27 mouse cellular contexts compared by ENCODE assay signal in genomic region chr11:114563172-114563571, GRCm38 (mm10).
DNase-seq lines count a peak whose midpoint lies in the region; ATAC-seq and TF ChIP-seq lines count a peak whose summit lies in the region.
"Had no signal": no experiment of that assay in that cellular context is flagged by ENCODE, and none has a peak within 500 bp of the region (broad histone marks: within the 10 kb centered on the region; RNA-seq: fewer than 3 reads in every experiment).

No protein-coding gene starts in this region.

- H3K27me3 ChIP-seq in forebrain, embryonic 15.5 days: no peaks in the 10 kb centered on the region; the same call in 1 of the 2 replicates
- peaks cover 21% of the 10 kb centered on the region; the same call in 1 of the 2 replicates for H3K27me3 ChIP-seq in forebrain, embryonic 13.5 days
- H3K27me3 ChIP-seq in hindbrain, postnatal 0 days (ENCODE audit: insufficient read depth, low read length): no peaks in the 10 kb centered on the region
- H3K27me3 ChIP-seq in hindbrain, embryonic 11.5 days (ENCODE audit: control insufficient read depth, insufficient read depth, low read length): no peaks in the 10 kb centered on the region
- peaks cover 9% of the 10 kb centered on the region for H3K27me3 ChIP-seq in stomach, embryonic 16.5 days (ENCODE audit: control insufficient read depth, insufficient read depth, low read length)
- H3K27me3 ChIP-seq in stomach, postnatal 0 days (ENCODE audit: control insufficient read depth, insufficient read depth, low read length): no peaks in the 10 kb centered on the region

- H3K4me2 ChIP-seq in forebrain, embryonic 15.5 days (replicated peaks): no peak overlapping the region
- no peak overlapping the region for H3K4me2 ChIP-seq in forebrain, embryonic 13.5 days
- no peak overlapping the region for H3K4me2 ChIP-seq in hindbrain, postnatal 0 days (ENCODE audit: low read depth, low read length)
- H3K4me2 ChIP-seq in hindbrain, embryonic 11.5 days (replicated peaks; ENCODE audit: low read depth, low read length): no peak overlapping the region
- no peak overlapping the region for H3K4me2 ChIP-seq in stomach, embryonic 16.5 days (ENCODE audit: low read depth, low read length)
- no peak overlapping the region for H3K4me2 ChIP-seq in stomach, postnatal 0 days (replicated peaks; ENCODE audit: low read depth)
- H3K4me2 ChIP-seq: kidney, embryonic 15.5 days; limb, embryonic 13.5 days; liver, embryonic 11.5 days; lung, embryonic 15.5 days had no signal

- no peak for DNase-seq in hindbrain, postnatal 0 days (ENCODE audit: low spot score)
- DNase-seq in hindbrain, embryonic 11.5 days (ENCODE audit: low spot score): no peak
- DNase-seq in stomach, postnatal 0 days (ENCODE audit: low spot score): no peak
- DNase-seq in heart, adult 8-10 months (ENCODE audit: low spot score): no peak
- DNase-seq: adrenal gland, postnatal 10 days; cerebellum, adult 11-12 months; cerebellum, postnatal 10 days; gastrocnemius, postnatal 10 days; heart, postnatal 14 days; kidney, adult 18-20 months; kidney, postnatal 25 days; right cerebral cortex, adult 18-20 months; spleen, adult 18-20 months; thymus, adult 2 months; thymus, postnatal 36 days had no signal

- peaks cover 19% of the 10 kb centered on the region for H3K4me1 ChIP-seq in forebrain, embryonic 15.5 days
- peaks cover 30% of the 10 kb centered on the region for H3K4me1 ChIP-seq in forebrain, embryonic 13.5 days
- H3K4me1 ChIP-seq in hindbrain, postnatal 0 days (ENCODE audit: insufficient read depth, low read length): no peaks in the 10 kb centered on the region
- peaks cover 7% of the 10 kb centered on the region for H3K4me1 ChIP-seq in hindbrain, embryonic 11.5 days (replicated peaks; ENCODE audit: control insufficient read depth, insufficient read depth, low read length)
- H3K4me1 ChIP-seq in stomach, embryonic 16.5 days (ENCODE audit: control insufficient read depth, insufficient read depth, low read length): peaks cover 6% of the 10 kb centered on the region; the same call in 1 of the 2 replicates
- H3K4me1 ChIP-seq in stomach, postnatal 0 days (replicated peaks; ENCODE audit: control insufficient read depth, insufficient read depth): no peaks in the 10 kb centered on the region
- H3K4me1 ChIP-seq: lung, embryonic 15.5 days had no signal

- TF ChIP-seq CTCF in hindbrain, postnatal 0 days (IDR thresholded peaks at IDR 0.05; ENCODE audit: low read depth): no peak
- TF ChIP-seq CTCF in stomach, postnatal 0 days (IDR thresholded peaks at IDR 0.05; ENCODE audit: low read depth): no peak

- no peaks in the 10 kb centered on the region for H3K36me3 ChIP-seq in forebrain, embryonic 15.5 days
- H3K36me3 ChIP-seq in forebrain, embryonic 13.5 days (ENCODE audit: poor library complexity, severe bottlenecking): no peaks in the 10 kb centered on the region
- no peaks in the 10 kb centered on the region for H3K36me3 ChIP-seq in hindbrain, postnatal 0 days (ENCODE audit: insufficient read depth, low read length)
- no peaks in the 10 kb centered on the region for H3K36me3 ChIP-seq in hindbrain, embryonic 11.5 days (ENCODE audit: control insufficient read depth, insufficient read depth, low read length)
- no peaks in the 10 kb centered on the region for H3K36me3 ChIP-seq in stomach, embryonic 16.5 days (ENCODE audit: control insufficient read depth, insufficient read depth, low read length)
- H3K36me3 ChIP-seq in stomach, postnatal 0 days (ENCODE audit: control insufficient read depth, insufficient read depth, low read length): no peaks in the 10 kb centered on the region
- H3K36me3 ChIP-seq: hindbrain, embryonic 10.5 days; kidney, embryonic 15.5 days; limb, embryonic 13.5 days; lung, embryonic 15.5 days; midbrain, embryonic 10.5 days had no signal

- ATAC-seq in forebrain, embryonic 15.5 days (replicated peaks): peak; percentile 47; the same call in 1 of the 2 replicates
- ATAC-seq in forebrain, embryonic 13.5 days: no peak
- ATAC-seq in hindbrain, postnatal 0 days: 0 out of 2 replicates have a peak, but pooled peaks have one; percentile 18
- no peak for ATAC-seq in hindbrain, embryonic 11.5 days (ENCODE audit: low FRiP score)
- ATAC-seq in stomach, embryonic 16.5 days (ENCODE audit: insufficient read depth, low FRiP score): no peak
- ATAC-seq in stomach, postnatal 0 days (ENCODE audit: low FRiP score, low TSS enrichment): no peak
- ATAC-seq: midbrain, embryonic 16.5 days; Patski had no signal

- no peak overlapping the region for H3K4me3 ChIP-seq in forebrain, embryonic 15.5 days
- no peak overlapping the region for H3K4me3 ChIP-seq in forebrain, embryonic 13.5 days
- no peak overlapping the region for H3K4me3 ChIP-seq in hindbrain, postnatal 0 days (ENCODE audit: low read length)
- H3K4me3 ChIP-seq in hindbrain, embryonic 11.5 days (ENCODE audit: low read depth, low read length): no peak overlapping the region
- H3K4me3 ChIP-seq in stomach, embryonic 16.5 days (replicated peaks; ENCODE audit: low read length): no peak overlapping the region
- H3K4me3 ChIP-seq in stomach, postnatal 0 days (ENCODE audit: low read depth, low read length): no peak overlapping the region
- H3K4me3 ChIP-seq: hindbrain, embryonic 10.5 days; kidney, embryonic 15.5 days; left cerebral cortex, adult 2 months; limb, embryonic 13.5 days; lung, embryonic 15.5 days; midbrain, embryonic 10.5 days had no signal

- no peak overlapping the region for H3K9ac ChIP-seq in forebrain, embryonic 15.5 days (replicated peaks)
- H3K9ac ChIP-seq in forebrain, embryonic 13.5 days: no peak overlapping the region
- H3K9ac ChIP-seq in hindbrain, postnatal 0 days (replicated peaks; ENCODE audit: low read length): no peak overlapping the region
- no peak overlapping the region for H3K9ac ChIP-seq in hindbrain, embryonic 11.5 days (ENCODE audit: low read depth, low read length)
- H3K9ac ChIP-seq in stomach, embryonic 16.5 days (ENCODE audit: low read length): no peak overlapping the region
- no peak overlapping the region for H3K9ac ChIP-seq in stomach, postnatal 0 days (ENCODE audit: low read length)
- H3K9ac ChIP-seq: kidney, embryonic 15.5 days; limb, embryonic 13.5 days; lung, embryonic 15.5 days had no signal

- H3K9me3 ChIP-seq in forebrain, embryonic 15.5 days: no peaks in the 10 kb centered on the region
- H3K9me3 ChIP-seq in forebrain, embryonic 13.5 days (replicated peaks): peaks cover 7% of the 10 kb centered on the region; the same call in 1 of the 2 replicates
- 0 out of 2 replicates have a peak, but pooled peaks cover 3% of the 10 kb centered on the region for H3K9me3 ChIP-seq in hindbrain, postnatal 0 days (ENCODE audit: low read length)
- no peaks in the 10 kb centered on the region for H3K9me3 ChIP-seq in hindbrain, embryonic 11.5 days (ENCODE audit: control insufficient read depth, low read length)
- H3K9me3 ChIP-seq in stomach, embryonic 16.5 days (replicated peaks; ENCODE audit: control insufficient read depth, low read length): peaks cover 9% of the 10 kb centered on the region; the same call in 1 of the 2 replicates
- no peaks in the 10 kb centered on the region for H3K9me3 ChIP-seq in stomach, postnatal 0 days (ENCODE audit: control insufficient read depth, low read length)
- H3K9me3 ChIP-seq: lung, embryonic 15.5 days had no signal

- 68% methylated on average over 9 of the region's 9 CpGs for WGBS in forebrain, embryonic 15.5 days
- 77% methylated on average over 9 of the region's 9 CpGs for WGBS in forebrain, embryonic 13.5 days
- 66% methylated on average over 9 of the region's 9 CpGs for WGBS in hindbrain, postnatal 0 days
- WGBS in hindbrain, embryonic 11.5 days: 81% methylated on average over 9 of the region's 9 CpGs
- WGBS in stomach, embryonic 16.5 days: 63% methylated on average over 9 of the region's 9 CpGs
- 54% methylated on average over 9 of the region's 9 CpGs for WGBS in stomach, postnatal 0 days

- TF ChIP-seq EP300 in stomach, postnatal 0 days (optimal IDR thresholded peaks at IDR 0.05): no peak

- H3K27ac ChIP-seq in forebrain, embryonic 15.5 days (replicated peaks): 0 out of 2 replicates have a peak overlapping the region, but pooled peaks have one; percentile 7
- H3K27ac ChIP-seq in forebrain, embryonic 13.5 days: no peak overlapping the region
- H3K27ac ChIP-seq in hindbrain, postnatal 0 days: no peak overlapping the region
- H3K27ac ChIP-seq in hindbrain, embryonic 11.5 days (ENCODE audit: low read depth, low read length): no peak overlapping the region
- H3K27ac ChIP-seq in stomach, embryonic 16.5 days (ENCODE audit: low read length): peak overlapping the region; percentile 33; the same call in 1 of the 2 replicates
- H3K27ac ChIP-seq in stomach, postnatal 0 days (replicated peaks): no peak overlapping the region
- H3K27ac ChIP-seq: hindbrain, embryonic 10.5 days; kidney, embryonic 15.5 days; left cerebral cortex, adult 2 months; limb, embryonic 13.5 days; lung, embryonic 15.5 days; midbrain, embryonic 10.5 days had no signal

Comparison
In these comparisons a context has a peak if more than half of its experiments do, and no peak if none do; other contexts are left out.
1. ATAC-seq: peak in forebrain, embryonic 15.5 days (single experiment) and hindbrain, postnatal 0 days (single experiment); none in forebrain, embryonic 13.5 days (single experiment), hindbrain, embryonic 11.5 days (single experiment), stomach, embryonic 16.5 days (single experiment) and stomach, postnatal 0 days (single experiment).
2. H3K27ac ChIP-seq: peak in forebrain, embryonic 15.5 days (single experiment) and stomach, embryonic 16.5 days (single experiment); none in forebrain, embryonic 13.5 days (single experiment), hindbrain, postnatal 0 days (single experiment), hindbrain, embryonic 11.5 days (single experiment) and stomach, postnatal 0 days (single experiment).